Mouse (Mus musculus): ENCODE measurements around the gene Fa2h. TPM values are rescaled to one million over a fixed set of nuclear protein-coding genes. Genes with fewer than 3 reads are reported as not detected.

Gene Fa2h
- polyA plus RNA-seq, 1 experiment from 2014 or later, result not detected

- DNase-seq (ENCODE audit: low spot score, missing footprints), result no peak
- ATAC-seq (ENCODE audit: low FRiP score), result no peak
- H3K4me2 ChIP-seq, result no peak overlapping the region
- H3K27me3 ChIP-seq (ENCODE audit: control insufficient read depth, insufficient read depth, low read length), result no peaks in the 10 kb centered on the region
- no peaks in the 10 kb centered on the region for H3K36me3 ChIP-seq (ENCODE audit: control insufficient read depth, insufficient read depth, low read length)
- 42% methylated on average over 14 of the region's 14 CpGs for WGBS
- H3K4me1 ChIP-seq (ENCODE audit: control insufficient read depth, insufficient read depth, low read length), result no peaks in the 10 kb centered on the region
- H3K9ac ChIP-seq (ENCODE audit: low read length), result no peak overlapping the region
- no peak overlapping the region for H3K27ac ChIP-seq (ENCODE audit: low read depth, low read length)
- H3K9me3 ChIP-seq (ENCODE audit: control insufficient read depth, low read length), result no peaks in the 10 kb centered on the region
- no peak overlapping the region for H3K4me3 ChIP-seq (ENCODE audit: low read depth, low read length)
Measured at GRCm38 (mm10) chr8:111366610-111367234, 26.9 kb downstream of the Fa2h start.

DNA sequence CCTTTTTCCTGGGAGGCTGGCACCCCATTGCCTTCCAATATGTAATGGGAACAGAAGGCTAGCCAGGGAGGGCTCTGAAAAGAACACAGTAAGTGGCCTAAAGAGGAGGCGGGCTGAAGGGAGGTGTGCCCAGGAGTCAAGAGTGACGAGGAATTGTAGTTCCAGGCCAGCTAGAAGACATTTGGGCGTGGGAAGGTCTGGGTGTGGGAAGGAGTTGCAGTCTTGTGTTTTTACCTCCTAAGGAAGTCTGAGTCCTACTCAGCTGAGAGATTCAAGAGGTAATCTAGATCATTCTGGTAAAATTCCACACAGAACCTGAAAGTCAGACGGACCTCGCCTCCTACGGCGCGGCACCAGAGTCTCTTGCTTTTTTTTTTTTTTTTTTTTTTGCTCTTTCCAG is 30.1 kb downstream of the Fa2h start:
- no peaks in the 10 kb centered on the region for H3K36me3 ChIP-seq (ENCODE audit: control insufficient read depth, insufficient read depth, low read length)
- WGBS, result 84% methylated on average over 8 of the region's 8 CpGs
- no peaks in the 10 kb centered on the region for H3K27me3 ChIP-seq (ENCODE audit: control insufficient read depth, insufficient read depth, low read length)
- H3K27ac ChIP-seq (ENCODE audit: low read depth, low read length), result no peak overlapping the region
- H3K9ac ChIP-seq (ENCODE audit: low read length), result no peak overlapping the region
- no peak for ATAC-seq (ENCODE audit: low FRiP score)
- DNase-seq (ENCODE audit: low spot score, missing footprints), result no peak
- no peaks in the 10 kb centered on the region for H3K9me3 ChIP-seq (ENCODE audit: control insufficient read depth, low read length)
- H3K4me3 ChIP-seq (ENCODE audit: low read depth, low read length), result no peak overlapping the region
- no peak overlapping the region for H3K4me2 ChIP-seq
- no peaks in the 10 kb centered on the region for H3K4me1 ChIP-seq (ENCODE audit: control insufficient read depth, insufficient read depth, low read length)

DNA sequence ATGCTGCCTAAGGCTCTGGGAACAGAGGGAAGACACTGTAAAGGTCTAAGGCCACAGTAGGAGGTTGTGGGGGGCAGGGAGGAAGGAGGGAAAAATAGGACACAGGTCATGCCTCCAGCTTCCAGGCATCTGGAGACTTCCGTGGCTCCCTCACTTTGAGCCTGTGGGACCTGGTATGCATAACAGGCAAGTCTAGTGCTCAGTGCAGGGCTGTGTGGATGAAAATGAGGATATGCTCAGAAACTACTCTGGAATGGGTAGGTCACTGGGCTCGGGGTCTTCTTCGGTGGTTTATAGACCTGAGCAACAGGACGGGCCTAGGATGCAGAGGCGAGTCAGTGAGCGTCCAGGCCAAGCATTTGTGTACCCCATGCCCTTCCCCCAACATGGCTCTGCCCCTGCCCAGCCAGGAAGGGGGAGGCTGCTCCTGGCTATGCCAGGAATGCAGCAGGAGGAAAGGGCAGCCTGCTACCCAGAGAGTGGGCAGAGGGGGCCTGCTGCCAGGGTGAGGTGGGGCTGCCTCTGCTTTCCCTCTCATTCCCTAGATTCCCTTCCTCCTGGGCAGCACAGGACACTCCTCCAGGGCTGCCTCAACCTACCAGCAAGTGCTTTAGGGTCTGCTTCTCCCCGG is 32.9 kb downstream of the Fa2h start:
- Histone ChIP-seq H3K27me3 (ENCODE audit: control insufficient read depth, insufficient read depth, low read length) (no peaks in the 10 kb centered on the region), H3K4me2 (no peak overlapping the region), H3K27ac (ENCODE audit: low read depth, low read length) (no peak overlapping the region), H3K9me3 (ENCODE audit: control insufficient read depth, low read length) (no peaks in the 10 kb centered on the region), H3K4me1 (ENCODE audit: control insufficient read depth, insufficient read depth, low read length) (no peaks in the 10 kb centered on the region), H3K36me3 (ENCODE audit: control insufficient read depth, insufficient read depth, low read length) (no peaks in the 10 kb centered on the region), H3K9ac (ENCODE audit: low read length) (no peak overlapping the region), H3K4me3 (ENCODE audit: low read depth, low read length) (no peak overlapping the region)
- 62% methylated on average over 7 of the region's 7 CpGs for WGBS
- ATAC-seq (ENCODE audit: low FRiP score), result no peak
- DNase-seq (ENCODE audit: low spot score, missing footprints), result peak; percentile 65

DNA sequence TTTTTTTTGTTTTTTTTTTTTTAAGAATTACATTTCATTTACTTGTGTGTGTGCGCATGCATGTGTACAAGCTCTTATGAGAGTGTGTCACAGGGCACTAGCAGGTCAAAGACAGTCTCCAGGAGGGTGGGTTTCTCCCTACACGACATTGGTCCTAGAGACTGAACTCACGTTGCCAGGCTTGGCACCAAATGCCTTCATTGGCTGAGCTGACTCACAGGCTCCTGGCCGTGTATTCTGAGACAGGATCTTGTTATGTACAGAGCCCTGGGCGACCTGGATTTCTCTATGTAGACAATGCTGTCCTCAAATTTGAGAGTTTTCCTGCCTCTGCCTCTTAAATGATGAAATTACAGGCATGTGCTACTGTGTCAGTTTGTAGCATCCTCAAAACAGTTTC is 33.7 kb downstream of the Fa2h start:
- no peak overlapping the region for H3K4me2 ChIP-seq
- H3K27ac ChIP-seq (ENCODE audit: low read depth, low read length), result no peak overlapping the region
- WGBS, result 74% methylated on average over 5 of the region's 5 CpGs
- no peak for DNase-seq (ENCODE audit: low spot score, missing footprints)
- no peak overlapping the region for H3K4me3 ChIP-seq (ENCODE audit: low read depth, low read length)
- ATAC-seq (ENCODE audit: low FRiP score), result no peak
- no peaks in the 10 kb centered on the region for H3K27me3 ChIP-seq (ENCODE audit: control insufficient read depth, insufficient read depth, low read length)
- H3K9ac ChIP-seq (ENCODE audit: low read length), result no peak overlapping the region
- H3K36me3 ChIP-seq (ENCODE audit: control insufficient read depth, insufficient read depth, low read length), result no peaks in the 10 kb centered on the region
- no peaks in the 10 kb centered on the region for H3K4me1 ChIP-seq (ENCODE audit: control insufficient read depth, insufficient read depth, low read length)
- H3K9me3 ChIP-seq (ENCODE audit: control insufficient read depth, low read length), result no peaks in the 10 kb centered on the region

GRCm38 (mm10) chr8:111358905-111359304 is 34.7 kb downstream of the Fa2h start:
- ATAC-seq (ENCODE audit: low FRiP score), result no peak
- H3K27me3 ChIP-seq (ENCODE audit: control insufficient read depth, insufficient read depth, low read length), result no peaks in the 10 kb centered on the region
- no peak overlapping the region for H3K9ac ChIP-seq (ENCODE audit: low read length)
- H3K4me3 ChIP-seq (ENCODE audit: low read depth, low read length), result no peak overlapping the region
- no peaks in the 10 kb centered on the region for H3K9me3 ChIP-seq (ENCODE audit: control insufficient read depth, low read length)
- DNase-seq (ENCODE audit: low spot score, missing footprints), result no peak
- H3K4me1 ChIP-seq (ENCODE audit: control insufficient read depth, insufficient read depth, low read length), result no peaks in the 10 kb centered on the region
- no peak overlapping the region for H3K27ac ChIP-seq (ENCODE audit: low read depth, low read length)
- H3K4me2 ChIP-seq, result no peak overlapping the region
- WGBS, result 52% methylated on average over 1 of the region's 1 CpGs
- H3K36me3 ChIP-seq (ENCODE audit: control insufficient read depth, insufficient read depth, low read length), result no peaks in the 10 kb centered on the region

DNA sequence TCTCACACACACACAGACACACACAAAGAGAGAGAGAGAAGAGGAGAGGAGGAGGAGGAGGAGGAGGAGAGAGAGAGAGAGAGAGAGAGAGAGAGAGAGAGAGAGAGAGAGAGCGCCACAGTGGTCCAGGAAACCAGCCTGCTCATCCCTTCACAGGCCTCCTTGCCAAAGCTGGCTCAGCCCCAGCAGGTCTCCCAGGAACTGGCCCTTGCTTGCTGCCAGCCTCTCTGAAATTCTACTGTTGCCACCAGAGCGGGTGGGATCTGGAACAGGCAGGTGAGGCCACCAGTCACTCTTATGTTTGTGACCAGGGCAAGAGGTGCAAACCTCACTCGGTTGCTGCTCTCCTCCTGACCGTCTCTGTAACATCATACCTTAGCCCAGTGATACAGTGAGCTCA is 36.2 kb downstream of the Fa2h start:
- DNase-seq (ENCODE audit: low spot score, missing footprints) (no peak), ATAC-seq (ENCODE audit: low FRiP score) (no peak)
- no peaks in the 10 kb centered on the region for H3K27me3 ChIP-seq (ENCODE audit: control insufficient read depth, insufficient read depth, low read length)
- H3K27ac ChIP-seq (ENCODE audit: low read depth, low read length), result no peak overlapping the region
- H3K36me3 ChIP-seq (ENCODE audit: control insufficient read depth, insufficient read depth, low read length), result no peaks in the 10 kb centered on the region
- H3K4me1 ChIP-seq (ENCODE audit: control insufficient read depth, insufficient read depth, low read length), result no peaks in the 10 kb centered on the region
- H3K4me3 ChIP-seq (ENCODE audit: low read depth, low read length), result no peak overlapping the region
- no peak overlapping the region for H3K4me2 ChIP-seq
- WGBS, result 89% methylated on average over 4 of the region's 4 CpGs
- no peak overlapping the region for H3K9ac ChIP-seq (ENCODE audit: low read length)
- no peaks in the 10 kb centered on the region for H3K9me3 ChIP-seq (ENCODE audit: control insufficient read depth, low read length)

DNA sequence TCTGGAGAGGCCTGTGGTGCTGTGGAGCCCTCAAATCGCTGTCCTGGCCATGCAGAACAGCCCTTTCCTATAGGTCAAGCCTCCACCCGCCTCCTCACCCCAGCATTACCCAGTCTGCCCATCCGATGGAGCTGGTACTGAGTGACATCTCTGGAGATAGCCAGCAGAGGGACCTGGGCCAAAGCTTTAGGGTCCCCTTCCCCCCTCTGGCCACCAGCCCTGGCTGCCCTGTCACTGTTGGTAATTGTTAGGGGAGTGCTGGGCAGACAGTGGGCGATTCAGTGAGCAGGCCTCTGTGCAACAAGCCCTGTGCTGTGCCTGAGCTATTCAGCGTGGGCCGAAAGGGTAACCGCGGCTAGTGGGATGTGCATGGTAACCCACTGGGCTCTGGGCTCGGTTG is 40.1 kb downstream of the Fa2h start:
- H3K4me3 ChIP-seq (ENCODE audit: low read depth, low read length), result no peak overlapping the region
- DNase-seq (ENCODE audit: low spot score, missing footprints) (no peak), ATAC-seq (ENCODE audit: low FRiP score) (no peak)
- H3K36me3 ChIP-seq (ENCODE audit: control insufficient read depth, insufficient read depth, low read length), result no peaks in the 10 kb centered on the region
- H3K4me1 ChIP-seq (ENCODE audit: control insufficient read depth, insufficient read depth, low read length), result no peaks in the 10 kb centered on the region
- no peak overlapping the region for H3K9ac ChIP-seq (ENCODE audit: low read length)
- H3K27ac ChIP-seq (ENCODE audit: low read depth, low read length), result no peak overlapping the region
- WGBS, result 86% methylated on average over 9 of the region's 9 CpGs
- H3K4me2 ChIP-seq, result no peak overlapping the region
- H3K27me3 ChIP-seq (ENCODE audit: control insufficient read depth, insufficient read depth, low read length), result no peaks in the 10 kb centered on the region
- H3K9me3 ChIP-seq (ENCODE audit: control insufficient read depth, low read length), result no peaks in the 10 kb centered on the region

- no peak overlapping the region for H3K9ac ChIP-seq (ENCODE audit: low read length)
- ATAC-seq (ENCODE audit: low FRiP score), result no peak
- H3K4me1 ChIP-seq (ENCODE audit: control insufficient read depth, insufficient read depth, low read length), result no peaks in the 10 kb centered on the region
- H3K4me2 ChIP-seq, result no peak overlapping the region
- no peak overlapping the region for H3K4me3 ChIP-seq (ENCODE audit: low read depth, low read length)
- no peaks in the 10 kb centered on the region for H3K27me3 ChIP-seq (ENCODE audit: control insufficient read depth, insufficient read depth, low read length)
- H3K36me3 ChIP-seq (ENCODE audit: control insufficient read depth, insufficient read depth, low read length), result no peaks in the 10 kb centered on the region
- no peak overlapping the region for H3K27ac ChIP-seq (ENCODE audit: low read depth, low read length)
- WGBS, result 90% methylated on average over 5 of the region's 5 CpGs
- H3K9me3 ChIP-seq (ENCODE audit: control insufficient read depth, low read length), result no peaks in the 10 kb centered on the region
- DNase-seq (ENCODE audit: low spot score, missing footprints), result no peak
Measured at GRCm38 (mm10) chr8:111352289-111352688, 41.3 kb downstream of the Fa2h start.

DNA sequence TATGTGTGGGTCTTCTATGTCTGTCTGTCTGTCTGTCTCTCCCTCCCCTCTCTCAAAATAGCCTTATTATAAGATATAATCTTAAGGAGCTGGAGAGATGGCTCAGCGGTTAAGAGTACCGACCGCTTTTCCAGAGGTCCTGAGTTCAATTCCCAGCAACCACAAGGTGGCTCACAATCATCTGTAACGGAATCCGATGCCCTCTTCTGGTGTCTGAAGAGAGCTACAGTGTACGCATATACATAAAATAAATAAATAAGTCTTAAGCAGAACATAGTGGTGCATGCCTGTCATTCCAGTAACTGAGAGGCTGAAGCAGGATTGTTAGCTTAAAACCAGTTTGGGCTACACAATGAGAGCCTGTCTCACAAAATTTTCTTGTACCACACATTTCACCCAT is 43.0 kb downstream of the Fa2h start:
- Histone ChIP-seq H3K27me3 (ENCODE audit: control insufficient read depth, insufficient read depth, low read length) (no peaks in the 10 kb centered on the region), H3K36me3 (ENCODE audit: control insufficient read depth, insufficient read depth, low read length) (no peaks in the 10 kb centered on the region), H3K4me2 (no peak overlapping the region), H3K9me3 (ENCODE audit: control insufficient read depth, low read length) (no peaks in the 10 kb centered on the region), H3K27ac (ENCODE audit: low read depth, low read length) (no peak overlapping the region), H3K4me3 (ENCODE audit: low read depth, low read length) (no peak overlapping the region), H3K9ac (ENCODE audit: low read length) (no peak overlapping the region), H3K4me1 (ENCODE audit: control insufficient read depth, insufficient read depth, low read length) (no peaks in the 10 kb centered on the region)
- ATAC-seq (ENCODE audit: low FRiP score) (no peak), DNase-seq (ENCODE audit: low spot score, missing footprints) (no peak)
- WGBS, result 84% methylated on average over 6 of the region's 6 CpGs

Data from midbrain, embryonic 11.5 days (tissue).